Mouse (Mus musculus) left cerebral cortex, adult 6 months (tissue): ENCODE measurements around the gene Magee2. TPM values are rescaled to one million over a fixed set of nuclear protein-coding genes. Genes with fewer than 3 reads are reported as not detected.

Experiments
- long read RNA-seq, 2 experiments: library from polyadenylated mRNA; unstranded; transcript quantifications; one replicate each; pipeline ENCODE4 v2.0.0; 2019 to 2020
- polyA plus RNA-seq: library from polyadenylated mRNA; unstranded; fragments of <200 nt; fragmentation: Nextera tagmentation; gene quantifications from 2 replicates; pipeline ENCODE4 v1.2.3, GENCODE M21; 2021

Magee2 gene
- 5.0 and 6.4 TPM in 2 replicates for polyA plus RNA-seq
- long read RNA-seq, experiment 1, transcript Magee2-201 (1 exons, 2,316 nt): major isoform, 41 of 41 reads
- long read RNA-seq, experiment 1, partial matches to known transcripts: 0 of 41 reads
- long read RNA-seq, experiment 1, other reads (novel, unspliced or antisense): 0 of 41 reads
- long read RNA-seq, experiment 2, transcript Magee2-201 (1 exons, 2,316 nt): major isoform, 11 of 11 reads
- long read RNA-seq, experiment 2, partial matches to known transcripts: 0 of 11 reads
- long read RNA-seq, experiment 2, other reads (novel, unspliced or antisense): 0 of 11 reads

DNA sequence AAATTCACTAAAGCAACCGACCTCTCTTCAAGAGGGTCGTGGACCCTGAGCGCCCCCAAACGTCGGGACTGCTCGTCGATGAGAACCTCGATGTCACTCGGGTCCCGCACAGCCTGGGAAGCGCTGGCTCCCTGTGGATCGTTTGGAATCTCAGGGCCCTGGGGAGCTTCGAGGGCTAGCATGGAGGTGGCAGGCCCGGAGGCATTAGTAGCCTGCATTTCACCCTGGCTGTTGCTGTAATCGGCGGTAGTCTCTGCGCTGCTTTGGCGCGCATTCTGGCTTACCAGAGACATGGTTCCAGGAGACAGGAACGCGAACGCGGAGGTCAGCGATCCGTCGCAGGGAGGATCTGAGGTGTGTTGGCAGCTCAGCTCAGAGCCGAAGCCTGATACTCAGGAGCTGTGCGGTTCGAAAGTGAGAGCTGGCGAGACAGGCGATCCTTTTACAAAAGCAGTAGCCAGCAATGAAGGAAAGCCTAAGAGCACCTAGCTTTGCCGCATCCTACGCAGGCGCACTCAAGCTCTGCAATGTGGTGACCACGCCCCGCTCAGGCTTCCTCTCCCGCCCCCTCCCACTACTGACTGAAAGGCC lies at the start of gene Magee2:
Magee2 (minus strand) TSS at position 517 of the 591 bp plus-strand sequence.

Other genes with a start within 250 kb of the Magee2 start
- gene Zdhhc15, start 186.2 kb downstream of the Magee2 start, polyA plus RNA-seq: 1.7 and 2.0 TPM in 2 replicates
- 22.5 and 25.5 TPM in 2 replicates for gene Pbdc1, start 222.5 kb upstream of the Magee2 start, polyA plus RNA-seq